Mouse (Mus musculus): ENCODE data around the gene Plcg1.

- no peak for TF ChIP-seq HCFC1 (IDR thresholded peaks at IDR 0.05; ENCODE audit: borderline replicate concordance, insufficient read depth, low read length)
- no peak for TF ChIP-seq ZNF384 (IDR thresholded peaks at IDR 0.05; ENCODE audit: low read depth, low read length)
These were observed 69.9 kb downstream of the Plcg1 start for GRCm38 (mm10) chr2:160800967-160801366.

All from ES-E14 (cell line).